Mouse (Mus musculus): ENCODE results near the gene Ephb2.

- no peak for TF ChIP-seq POLR2A (IDR thresholded peaks at IDR 0.05; ENCODE audit: borderline replicate concordance, extremely low read depth, low read depth, low read length)
- TF ChIP-seq CTCF (IDR thresholded peaks at IDR 0.05; ENCODE audit: insufficient read depth, low read length) = no peak
Observed at GRCm38 (mm10) chr4:136754256-136754655, 81.5 kb downstream of the Ephb2 start.

All from lung, adult 2 months (tissue).